In the genomic region with DNA sequence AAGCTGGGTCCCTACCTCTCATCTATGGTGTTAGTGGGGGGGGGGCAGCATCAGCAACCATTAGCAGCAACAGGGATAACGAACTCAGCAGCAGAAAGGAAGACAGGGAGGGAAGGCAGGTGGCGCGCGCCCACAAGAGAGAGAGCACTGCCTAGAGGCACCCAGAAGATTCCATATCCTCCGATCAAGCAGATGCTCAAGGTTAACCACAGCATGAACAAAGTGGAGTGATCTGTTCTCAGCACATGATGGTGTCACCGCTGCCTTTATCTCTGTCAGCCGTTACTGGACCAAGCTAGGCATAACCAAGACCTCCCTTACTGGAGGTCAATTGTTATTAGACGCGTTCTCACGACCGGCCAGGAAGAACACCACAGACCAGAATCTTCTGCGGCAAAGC, we compare ENCODE assay signal across 16 mouse cellular contexts.
"Had no signal": no experiment of that assay in that cellular context is flagged by ENCODE, and none has a peak within 500 bp of the region (broad histone marks: within the 10 kb centered on the region; RNA-seq: fewer than 3 reads in every experiment).

No protein-coding gene starts in this region.

- DNase-seq: heart, postnatal 10 days; heart, postnatal 14 days; heart, postnatal 36 days; heart, postnatal 4 days; kidney, adult 11 months; kidney, adult 18-20 months; kidney, adult 2 months; kidney, adult 8-10 months; kidney, adult 9 months; kidney, postnatal 10 days; kidney, postnatal 14 days; kidney, postnatal 25 days; kidney, postnatal 36 days; kidney, postnatal 4 days; layer of hippocampus, adult 9-11 months; layer of hippocampus, postnatal 36 days had no signal
